Mouse (Mus musculus): Measurements from ENCODE around the gene Tiprl.

Gene Tiprl

GRCm38 (mm10) chr1:165201445-165202012, 35.3 kb downstream of the Tiprl start:
- no peak for DNase-seq (ENCODE audit: extremely low spot score, low spot score)

- no peak for DNase-seq (ENCODE audit: extremely low spot score, low spot score)
These were observed 36.0 kb downstream of the Tiprl start for GRCm38 (mm10) chr1:165200748-165201147.

- DNase-seq (ENCODE audit: extremely low spot score, low spot score): no peak
These were observed 37.2 kb downstream of the Tiprl start for GRCm38 (mm10) chr1:165199639-165200038.

- no peak for DNase-seq (ENCODE audit: extremely low spot score, low spot score)
These were observed 37.8 kb downstream of the Tiprl start for GRCm38 (mm10) chr1:165198951-165199350.

- DNase-seq (ENCODE audit: extremely low spot score, low spot score): no peak
These were observed 38.9 kb downstream of the Tiprl start for GRCm38 (mm10) chr1:165197875-165198274.

- no peak for DNase-seq (ENCODE audit: extremely low spot score, low spot score)
These were observed 41.3 kb downstream of the Tiprl start for GRCm38 (mm10) chr1:165195396-165195960.

- no peak for DNase-seq (ENCODE audit: extremely low spot score, low spot score)
These were observed 42.2 kb downstream of the Tiprl start for GRCm38 (mm10) chr1:165194662-165195013.

GRCm38 (mm10) chr1:165193880-165194661, 42.7 kb downstream of the Tiprl start, which contains the start of gene Sft2d2:
Gene Sft2d2, minus strand, starts transcription at chr1:165194438.
- peak; percentile 77 for DNase-seq (ENCODE audit: extremely low spot score, low spot score)

- no peak for DNase-seq (ENCODE audit: extremely low spot score, low spot score)
These were observed 43.4 kb downstream of the Tiprl start for GRCm38 (mm10) chr1:165193426-165193825.

GRCm38 (mm10) chr1:165192714-165193264, 44.0 kb downstream of the Tiprl start:
- no peak for DNase-seq (ENCODE audit: extremely low spot score, low spot score)

GRCm38 (mm10) chr1:165192102-165192501, 44.7 kb downstream of the Tiprl start:
- DNase-seq (ENCODE audit: extremely low spot score, low spot score): no peak

GRCm38 (mm10) chr1:165191611-165192010, 45.2 kb downstream of the Tiprl start:
- no peak for DNase-seq (ENCODE audit: extremely low spot score, low spot score)

GRCm38 (mm10) chr1:165190571-165191273, 46.1 kb downstream of the Tiprl start:
- DNase-seq (ENCODE audit: extremely low spot score, low spot score): no peak

- DNase-seq (ENCODE audit: extremely low spot score, low spot score): no peak
These were observed 46.7 kb downstream of the Tiprl start for GRCm38 (mm10) chr1:165190068-165190467.

GRCm38 (mm10) chr1:165188806-165189580, 47.8 kb downstream of the Tiprl start:
- DNase-seq (ENCODE audit: extremely low spot score, low spot score): no peak

GRCm38 (mm10) chr1:165187357-165187756, 49.4 kb downstream of the Tiprl start:
- DNase-seq (ENCODE audit: extremely low spot score, low spot score): no peak

- no peak for DNase-seq (ENCODE audit: extremely low spot score, low spot score)
These were observed 50.3 kb downstream of the Tiprl start for GRCm38 (mm10) chr1:165186491-165186890.

- no peak for DNase-seq (ENCODE audit: extremely low spot score, low spot score)
These were observed 51.7 kb downstream of the Tiprl start for GRCm38 (mm10) chr1:165185116-165185515.

- DNase-seq (ENCODE audit: extremely low spot score, low spot score): no peak
These were observed 52.6 kb downstream of the Tiprl start for GRCm38 (mm10) chr1:165184178-165184577.

- no peak for DNase-seq (ENCODE audit: extremely low spot score, low spot score)
These were observed 53.4 kb downstream of the Tiprl start for GRCm38 (mm10) chr1:165183400-165183799.

- no peak for DNase-seq (ENCODE audit: extremely low spot score, low spot score)
These were observed 57.5 kb downstream of the Tiprl start for GRCm38 (mm10) chr1:165179321-165179720.

All from neural tube, embryonic 10.5 days (tissue).